Mouse (Mus musculus): ENCODE data around the gene Golm1.

Golm1 gene

GRCm38 (mm10) chr13:59676316-59677229, 962 bp upstream of the Golm1 start:
- CTCF ChIA-PET = interaction anchor here (0.6 to 0.7 kb wide), 4 partner anchors 11 to 162 kb away, joined by 3 to 6 read pairs (median 4); no protein-coding TSS in a partner anchor

DNA sequence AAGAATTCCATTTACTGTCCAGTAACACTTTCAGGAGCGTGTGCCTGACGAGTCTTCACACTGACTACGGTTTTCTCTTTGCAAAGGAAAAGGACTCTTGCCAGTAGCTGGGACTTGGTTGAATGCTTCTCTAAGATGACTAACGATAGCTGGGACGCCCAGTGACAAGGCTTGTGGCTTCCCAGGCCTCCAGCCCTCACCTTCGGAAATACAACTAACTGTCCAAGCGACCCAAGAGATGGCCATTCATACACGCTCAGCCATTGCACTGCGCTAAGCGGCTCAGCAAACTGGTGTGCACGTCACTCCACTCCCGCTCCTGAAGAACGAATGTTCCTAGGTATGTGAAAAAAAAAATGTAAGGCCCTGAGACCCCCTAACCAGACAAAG, 855 bp downstream of the Golm1 start:
- CTCF ChIA-PET = no interaction called here

- CTCF ChIA-PET = no interaction called here
Observed at GRCm38 (mm10) chr13:59674215-59674614, 1.4 kb downstream of the Golm1 start.

GRCm38 (mm10) chr13:59673597-59673996, 2.0 kb downstream of the Golm1 start:
- CTCF ChIA-PET = no interaction called here

GRCm38 (mm10) chr13:59672248-59672647, 3.4 kb downstream of the Golm1 start:
- CTCF ChIA-PET = interaction anchor here (0.6 kb wide), 1 partner anchor 124 kb away, joined by 3 read pairs; no protein-coding TSS in a partner anchor

DNA sequence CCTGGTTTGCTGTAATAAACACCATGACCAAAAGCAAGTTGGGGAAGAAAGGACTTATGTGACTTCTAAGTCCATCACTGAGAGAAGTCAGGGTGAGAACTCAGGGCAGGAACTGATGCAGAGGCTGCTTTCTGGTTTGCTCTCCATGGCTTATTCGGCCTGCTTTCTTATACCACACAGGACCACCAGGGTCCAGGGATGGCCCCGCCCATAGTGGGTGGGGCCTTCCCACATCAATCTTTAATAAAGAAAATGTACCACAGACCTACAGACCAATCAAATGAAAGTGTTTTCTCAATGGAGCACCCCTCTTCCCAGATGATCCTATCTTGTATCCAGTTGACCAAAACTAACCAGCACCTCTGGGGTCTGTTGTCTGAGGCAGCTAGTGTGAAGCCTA, 4.1 kb downstream of the Golm1 start:
- CTCF ChIA-PET = no interaction called here

DNA sequence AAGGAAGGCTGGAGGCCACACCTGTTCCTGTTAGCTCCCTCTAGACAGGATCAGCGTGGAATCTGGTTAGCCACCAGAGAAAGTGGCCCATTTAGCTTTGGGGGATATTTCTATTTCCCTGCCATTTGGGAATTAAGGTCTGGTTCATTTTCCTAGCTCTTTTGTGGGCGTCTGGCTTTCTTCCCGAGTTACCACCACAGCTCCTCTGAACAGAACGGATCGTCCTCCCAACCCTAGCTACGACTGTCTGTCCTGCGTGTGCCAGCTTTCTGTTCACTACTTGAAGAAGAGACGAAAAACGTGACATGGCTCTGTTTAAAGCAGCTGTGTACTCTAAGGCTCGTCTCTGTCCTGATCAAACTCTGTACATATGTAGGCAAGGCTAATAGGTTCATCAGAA, 5.7 kb downstream of the Golm1 start:
- CTCF ChIA-PET = no interaction called here

GRCm38 (mm10) chr13:59668501-59669093, 7.0 kb downstream of the Golm1 start:
- CTCF ChIA-PET = no interaction called here

DNA sequence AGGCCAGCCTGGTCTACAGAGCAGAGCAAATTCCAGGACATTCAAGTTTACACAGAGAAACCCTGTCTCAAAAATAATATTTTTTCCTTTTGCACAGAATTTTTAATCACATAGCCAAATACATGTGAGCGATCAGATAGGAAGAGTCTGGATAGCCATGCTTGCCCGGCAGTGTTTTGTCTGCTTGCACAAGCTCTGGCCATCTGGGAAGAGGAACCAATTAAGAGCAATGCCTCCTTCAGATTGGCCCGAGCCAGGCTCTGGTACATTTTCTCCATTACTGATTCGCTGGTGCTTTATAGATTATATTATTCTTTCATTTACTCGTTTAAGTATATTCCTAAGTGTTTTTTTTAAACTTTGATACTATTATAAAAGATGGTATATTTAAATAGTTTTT, 7.8 kb downstream of the Golm1 start:
- CTCF ChIA-PET = no interaction called here

DNA sequence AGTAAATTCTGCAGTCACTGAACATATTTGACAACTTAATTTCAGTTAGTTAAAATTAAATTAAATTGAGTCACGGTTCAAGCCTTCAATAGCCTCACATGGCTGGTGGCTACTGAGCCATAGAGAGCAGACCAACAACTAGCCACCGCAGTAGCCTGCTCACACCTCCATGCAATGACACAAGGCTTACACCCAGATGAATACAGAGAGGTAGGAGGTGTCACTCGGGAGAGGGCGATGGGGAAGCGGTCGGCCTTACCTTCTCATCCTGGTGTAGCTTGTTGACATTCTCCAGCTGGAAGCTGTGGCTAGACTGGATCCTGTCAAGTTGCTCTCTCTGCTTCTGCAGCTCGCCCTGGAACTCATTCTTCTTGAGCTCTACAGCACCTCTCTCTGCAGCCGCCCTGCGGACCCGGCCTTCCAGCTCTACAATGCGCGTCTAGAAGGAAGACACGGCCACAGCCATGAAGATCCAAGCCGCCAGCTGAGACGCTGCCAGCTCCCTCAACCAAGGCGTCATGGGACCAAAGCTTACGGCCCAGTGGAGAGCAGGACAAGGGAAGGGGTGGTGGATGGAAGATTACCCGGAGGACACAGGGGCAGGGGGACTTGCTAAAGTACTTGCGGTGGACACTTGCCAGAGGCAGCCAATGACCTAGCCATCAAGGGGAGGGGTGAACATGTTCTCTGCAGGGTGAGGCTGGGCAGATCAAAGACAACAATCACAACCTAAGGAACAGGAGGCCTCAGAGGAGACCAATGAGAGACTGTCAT, 11.5 kb downstream of the Golm1 start:
- CTCF ChIA-PET = no interaction called here

DNA sequence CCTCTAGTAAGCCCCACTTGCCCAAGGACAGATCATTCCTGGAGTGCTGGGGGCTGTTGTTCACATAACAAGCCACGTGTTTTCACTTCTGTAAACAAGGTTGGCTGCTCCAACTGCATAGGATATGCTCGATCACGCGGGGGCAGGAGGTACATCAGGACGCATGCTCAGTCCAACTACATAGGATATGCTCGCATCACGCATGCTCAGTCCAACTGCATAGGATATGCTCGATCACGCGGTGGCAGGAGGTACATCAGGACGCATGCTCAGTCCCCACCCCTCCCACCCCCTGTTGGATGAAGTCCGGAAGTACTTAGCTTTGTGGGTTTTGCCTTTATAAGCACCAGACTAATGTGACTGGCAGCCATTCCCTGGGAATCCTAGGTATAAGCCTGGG, 13.6 kb downstream of the Golm1 start:
- CTCF ChIA-PET = interaction anchor here (0.6 kb wide), 1 partner anchor 15 kb away, joined by 3 read pairs; no protein-coding TSS in a partner anchor

GRCm38 (mm10) chr13:59661387-59661786, 14.2 kb downstream of the Golm1 start:
- CTCF ChIA-PET = no interaction called here

GRCm38 (mm10) chr13:59660371-59660770, 15.2 kb downstream of the Golm1 start:
- CTCF ChIA-PET = no interaction called here

GRCm38 (mm10) chr13:59657781-59658180, 17.8 kb downstream of the Golm1 start:
- CTCF ChIA-PET = no interaction called here

DNA sequence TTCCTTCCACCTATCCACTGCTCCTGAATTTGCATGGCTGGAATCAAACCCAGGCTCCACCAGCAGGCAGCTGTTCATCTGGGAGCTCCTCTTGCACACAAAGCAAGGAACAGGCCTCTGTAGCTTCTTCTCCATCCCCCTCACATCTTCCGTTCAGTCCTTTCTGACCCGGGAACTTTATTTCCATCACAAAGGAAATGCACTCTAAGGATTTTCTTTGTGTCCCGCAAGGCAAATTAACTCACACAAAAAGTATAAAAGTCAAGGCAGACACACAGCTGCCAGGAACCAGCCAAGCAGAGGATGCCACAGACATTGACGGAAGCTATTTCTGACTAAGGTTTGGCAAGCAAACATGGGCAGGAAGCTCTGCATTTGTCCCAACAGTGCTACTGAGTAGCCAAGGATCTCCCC, 18.6 kb downstream of the Golm1 start:
- CTCF ChIA-PET = interaction anchor here (0.6 kb wide), 1 partner anchor 11 kb away, joined by 4 read pairs; no protein-coding TSS in a partner anchor

DNA sequence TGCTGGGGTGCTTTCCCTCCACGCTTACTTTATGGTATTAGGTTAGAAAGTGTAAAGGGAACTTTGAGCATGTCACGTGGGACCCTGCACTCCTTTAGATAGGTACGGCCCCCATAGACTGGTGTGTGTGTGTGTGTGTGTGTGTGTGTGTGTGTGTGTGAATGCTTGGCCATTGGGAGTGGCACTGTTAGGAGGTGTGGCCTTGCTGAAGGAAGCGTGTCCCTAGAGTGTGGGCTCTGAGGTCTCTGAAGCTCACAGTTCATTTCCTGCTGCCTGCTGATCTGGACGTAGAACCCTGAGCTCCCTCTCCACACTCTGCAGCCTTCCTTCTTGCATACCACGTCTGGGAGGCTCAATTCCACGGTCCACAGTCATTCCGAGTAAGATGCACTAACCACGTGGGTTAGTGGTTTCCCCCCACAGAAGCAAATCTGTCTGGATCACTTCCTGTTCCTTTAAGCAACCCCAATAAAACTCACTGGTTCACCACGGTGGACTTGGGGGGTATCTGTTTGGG, 19.2 kb downstream of the Golm1 start:
- CTCF ChIA-PET = interaction anchor here (0.6 kb wide), 2 partner anchors 10 to 135 kb away, joined by 4 to 6 read pairs; no protein-coding TSS in a partner anchor

DNA sequence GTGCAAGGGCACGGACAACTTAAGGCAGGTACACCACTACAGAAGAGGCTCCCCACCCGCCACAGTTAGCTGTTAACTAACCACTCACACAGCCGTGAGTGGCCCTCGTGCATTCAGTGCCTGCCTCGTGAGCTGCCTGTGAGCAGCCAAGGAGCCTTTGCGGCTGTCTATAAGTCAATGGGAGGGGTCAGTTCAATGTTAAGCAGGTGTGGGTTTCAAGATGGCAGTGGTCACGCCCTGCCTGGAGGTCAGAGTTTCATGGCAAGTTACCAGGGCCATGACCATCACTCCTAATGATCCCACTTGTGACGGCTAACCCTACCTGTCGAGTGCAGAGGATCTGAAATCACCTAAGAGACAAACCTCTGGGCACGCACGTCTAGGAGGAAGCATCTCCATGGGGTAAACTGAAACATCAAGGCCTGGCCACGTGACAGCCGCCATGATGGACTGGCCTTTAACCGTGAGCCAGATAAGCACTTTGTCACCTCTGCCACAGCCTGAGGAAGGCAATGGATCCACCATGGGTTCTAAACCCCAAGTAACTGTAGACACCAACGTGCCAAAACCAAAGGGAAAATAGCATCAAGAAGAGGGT, 19.8 kb downstream of the Golm1 start:
- CTCF ChIA-PET = interaction anchor here (0.6 kb wide), 2 partner anchors 21 to 135 kb away, joined by 4 to 6 read pairs; no protein-coding TSS in a partner anchor

- CTCF ChIA-PET = no interaction called here
Observed at GRCm38 (mm10) chr13:59654465-59654864, 21.1 kb downstream of the Golm1 start.

GRCm38 (mm10) chr13:59653136-59653535, 22.5 kb downstream of the Golm1 start:
- CTCF ChIA-PET = interaction anchor here (0.5 kb wide), 1 partner anchor 135 kb away, joined by 3 read pairs; no protein-coding TSS in a partner anchor

DNA sequence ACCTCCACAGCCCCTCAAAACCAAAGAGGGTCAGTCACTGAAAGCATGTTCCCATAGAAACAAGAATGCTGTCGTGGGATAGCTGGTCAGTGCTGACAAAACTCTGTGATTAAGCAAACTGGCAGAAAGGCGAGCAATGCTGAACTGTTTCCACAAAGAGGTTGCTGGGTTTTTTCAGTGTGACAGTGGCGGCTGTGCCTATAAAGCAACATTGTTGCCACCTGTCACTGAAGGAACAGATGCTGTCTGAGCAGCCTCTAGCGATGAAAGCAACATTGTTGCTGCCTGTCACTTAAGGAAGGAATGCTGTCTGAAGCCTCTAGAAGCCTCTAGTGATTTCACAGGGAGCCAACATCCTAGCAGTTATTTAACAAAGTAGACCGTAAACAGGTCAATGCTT, 23.0 kb downstream of the Golm1 start:
- CTCF ChIA-PET = no interaction called here

- CTCF ChIA-PET = no interaction called here
Observed at GRCm38 (mm10) chr13:59649781-59650180, 25.8 kb downstream of the Golm1 start.
